Mouse (Mus musculus): ENCODE results near the gene Lama4.

Gene Lama4

GRCm38 (mm10) chr10:38965075-38965781 lies at the start of gene Lama4:
Gene Lama4, plus strand, starts transcription at chr10:38965515.
- no peak for DNase-seq

GRCm38 (mm10) chr10:38916027-38916617 lies 49.2 kb upstream of the Lama4 start:
- no peak for DNase-seq

- DNase-seq = no peak
Measured at GRCm38 (mm10) chr10:38928940-38929697, 36.2 kb upstream of the Lama4 start.

- no peak for DNase-seq
Measured at GRCm38 (mm10) chr10:38944701-38945100, 20.6 kb upstream of the Lama4 start.

- no peak for DNase-seq
Measured at GRCm38 (mm10) chr10:38961920-38962319, 3.4 kb upstream of the Lama4 start.

GRCm38 (mm10) chr10:38964719-38965074 lies 618 bp upstream of the Lama4 start:
- no peak for DNase-seq

GRCm38 (mm10) chr10:38965857-38966256 lies 542 bp downstream of the Lama4 start:
- no peak for DNase-seq

- DNase-seq = no peak
Measured at GRCm38 (mm10) chr10:38966646-38967045, 1.3 kb downstream of the Lama4 start.

GRCm38 (mm10) chr10:38968326-38969072 lies 3.2 kb downstream of the Lama4 start:
- no peak for DNase-seq

GRCm38 (mm10) chr10:38969543-38969942 lies 4.2 kb downstream of the Lama4 start:
- DNase-seq = no peak

- no peak for DNase-seq
Measured at GRCm38 (mm10) chr10:38969975-38970374, 4.7 kb downstream of the Lama4 start.

- DNase-seq = no peak
Measured at GRCm38 (mm10) chr10:38972221-38972946, 7.1 kb downstream of the Lama4 start.

- DNase-seq = no peak
Measured at GRCm38 (mm10) chr10:38973016-38973415, 7.7 kb downstream of the Lama4 start.

GRCm38 (mm10) chr10:38978195-38978594 lies 12.9 kb downstream of the Lama4 start:
- DNase-seq = no peak

- DNase-seq = no peak
Measured at GRCm38 (mm10) chr10:38979699-38980098, 14.4 kb downstream of the Lama4 start.

GRCm38 (mm10) chr10:38980980-38981379 lies 15.7 kb downstream of the Lama4 start:
- DNase-seq = no peak

- DNase-seq = no peak
Measured at GRCm38 (mm10) chr10:38984358-38985075, 19.2 kb downstream of the Lama4 start.

GRCm38 (mm10) chr10:38986053-38986452 lies 20.7 kb downstream of the Lama4 start:
- no peak for DNase-seq

- no peak for DNase-seq
Measured at GRCm38 (mm10) chr10:38992827-38993226, 27.5 kb downstream of the Lama4 start.

- DNase-seq = no peak
Measured at GRCm38 (mm10) chr10:38993632-38994424, 28.5 kb downstream of the Lama4 start.
